Comparison of ENCODE assay signal across 8 mouse cellular contexts in the genomic region with DNA sequence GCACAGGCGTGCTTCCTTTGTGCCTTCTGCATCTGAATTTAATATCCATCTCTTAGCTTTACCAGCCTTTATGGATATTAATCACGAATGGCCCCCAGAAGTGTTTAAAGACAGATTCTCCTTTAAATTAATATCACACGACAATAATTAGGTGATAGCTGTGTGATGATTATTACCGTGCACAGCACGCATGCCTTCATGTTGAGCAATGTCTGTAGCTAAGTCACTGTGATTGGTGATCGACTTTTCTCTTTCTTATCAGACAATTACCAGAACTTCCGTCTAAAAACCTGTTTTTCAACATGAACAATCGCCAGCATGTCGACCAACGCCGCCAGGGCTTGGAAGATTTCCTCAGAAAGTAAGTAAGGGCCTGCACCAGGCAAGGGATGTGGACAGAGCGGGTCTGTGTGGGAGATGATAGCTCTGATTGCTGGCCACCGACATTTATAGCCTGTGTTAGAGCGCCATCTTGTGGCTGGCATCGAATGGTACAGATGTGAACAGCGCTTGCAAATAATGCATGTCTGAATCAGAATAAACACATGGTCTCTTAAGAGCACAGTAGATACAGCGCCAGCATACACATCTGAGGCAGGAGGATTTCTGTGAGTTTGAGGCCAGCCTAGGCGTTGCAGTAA. TPM values are rescaled to one million over a fixed set of nuclear protein-coding genes. Genes with fewer than 3 reads are reported as not detected.
DNase-seq lines count a peak whose midpoint lies in the region; ATAC-seq and TF ChIP-seq lines count a peak whose summit lies in the region.

No protein-coding gene starts in this region.

- H3K9ac ChIP-seq in forebrain, embryonic 12.5 days, result no peak overlapping the region
- no peak overlapping the region for H3K9ac ChIP-seq in liver, embryonic 14.5 days (replicated peaks)
- no peak overlapping the region for H3K9ac ChIP-seq in neural tube, embryonic 13.5 days
- H3K9ac ChIP-seq in stomach, postnatal 0 days (ENCODE audit: low read length), result no peak overlapping the region

- no peak for TF ChIP-seq EP300 in liver, embryonic 14.5 days (IDR thresholded peaks at IDR 0.05; ENCODE audit: low read depth)
- TF ChIP-seq EP300 in stomach, postnatal 0 days (optimal IDR thresholded peaks at IDR 0.05), result no peak

- WGBS in forebrain, embryonic 12.5 days, result 35% methylated on average over 18 of the region's 18 CpGs
- 17% methylated on average over 18 of the region's 18 CpGs for WGBS in liver, embryonic 14.5 days (ENCODE audit: insufficient replicate concordance)
- 30% methylated on average over 18 of the region's 18 CpGs for WGBS in neural tube, embryonic 13.5 days
- WGBS in stomach, postnatal 0 days, result 23% methylated on average over 18 of the region's 18 CpGs

- DNase-seq in c-Kit-positive CD71-positive TER-119-negative erythroid progenitor cells, embryonic 14.5 days (ENCODE audit: low read depth), result peak; percentile 54
- peak; percentile 85 to 91 for DNase-seq in heart, postnatal 10 days
- peak; percentile 68 to 91 for DNase-seq in kidney, postnatal 36 days
- DNase-seq in liver, embryonic 14.5 days (ENCODE audit: low read depth in 3 of 3, low spot score in 3 of 3), result peak; percentile 47 to 53 (median 50)
- peak; percentile 87 for DNase-seq in stomach, postnatal 0 days (ENCODE audit: low spot score)

- no peaks in the 10 kb centered on the region for H3K9me3 ChIP-seq in E14TG2a.4 (ENCODE audit: low read length)
- H3K9me3 ChIP-seq in forebrain, embryonic 12.5 days, result no peaks in the 10 kb centered on the region
- no peaks in the 10 kb centered on the region for H3K9me3 ChIP-seq in liver, embryonic 14.5 days (ENCODE audit: control insufficient read depth, low read length)
- no peaks in the 10 kb centered on the region for H3K9me3 ChIP-seq in neural tube, embryonic 13.5 days
- no peaks in the 10 kb centered on the region for H3K9me3 ChIP-seq in stomach, postnatal 0 days (ENCODE audit: control insufficient read depth, low read length)

- peaks cover 7% of the 10 kb centered on the region for H3K4me1 ChIP-seq in E14TG2a.4 (replicated peaks; ENCODE audit: low read depth, low read length)
- peaks cover 7% of the 10 kb centered on the region for H3K4me1 ChIP-seq in forebrain, embryonic 12.5 days
- H3K4me1 ChIP-seq in liver, embryonic 14.5 days (replicated peaks; ENCODE audit: control insufficient read depth in 2 of 2, insufficient read depth in 2 of 2, low read length in 1 of 2), result no peaks in the 10 kb centered on the region
- peaks cover 24% of the 10 kb centered on the region for H3K4me1 ChIP-seq in neural tube, embryonic 13.5 days (replicated peaks)
- no peaks in the 10 kb centered on the region for H3K4me1 ChIP-seq in stomach, postnatal 0 days (replicated peaks; ENCODE audit: control insufficient read depth, insufficient read depth)

- H3K4me3 ChIP-seq in E14TG2a.4 (replicated peaks; ENCODE audit: low read length), result no peak overlapping the region
- H3K4me3 ChIP-seq in forebrain, embryonic 12.5 days (replicated peaks), result no peak overlapping the region
- no peak overlapping the region for H3K4me3 ChIP-seq in liver, embryonic 14.5 days (ENCODE audit: insufficient read depth in 1 of 2, low read depth in 2 of 2, low read length in 2 of 2)
- H3K4me3 ChIP-seq in neural tube, embryonic 13.5 days, result no peak overlapping the region
- no peak overlapping the region for H3K4me3 ChIP-seq in stomach, postnatal 0 days (ENCODE audit: low read depth, low read length)

- H3K4me2 ChIP-seq in forebrain, embryonic 12.5 days, result no peak overlapping the region
- H3K4me2 ChIP-seq in liver, embryonic 14.5 days (ENCODE audit: low read depth), result no peak overlapping the region
- no peak overlapping the region for H3K4me2 ChIP-seq in neural tube, embryonic 13.5 days
- no peak overlapping the region for H3K4me2 ChIP-seq in stomach, postnatal 0 days (replicated peaks; ENCODE audit: low read depth)

- peaks cover 87% of the 10 kb centered on the region for H3K36me3 ChIP-seq in E14TG2a.4 (ENCODE audit: insufficient read depth, low read length)
- H3K36me3 ChIP-seq in forebrain, embryonic 12.5 days (replicated peaks), result 0 out of 2 replicates have a peak, but pooled peaks cover 7% of the 10 kb centered on the region
- no peaks in the 10 kb centered on the region for H3K36me3 ChIP-seq in liver, embryonic 14.5 days (replicated peaks; ENCODE audit: control insufficient read depth, insufficient read depth, low read depth)
- no peaks in the 10 kb centered on the region for H3K36me3 ChIP-seq in neural tube, embryonic 13.5 days
- H3K36me3 ChIP-seq in stomach, postnatal 0 days (ENCODE audit: control insufficient read depth, insufficient read depth, low read length), result no peaks in the 10 kb centered on the region

- no peaks in the 10 kb centered on the region for H3K27me3 ChIP-seq in E14TG2a.4 (ENCODE audit: insufficient read depth, low read length)
- no peaks in the 10 kb centered on the region for H3K27me3 ChIP-seq in forebrain, embryonic 12.5 days
- H3K27me3 ChIP-seq in liver, embryonic 14.5 days (ENCODE audit: control insufficient read depth, insufficient read depth, low read length), result no peaks in the 10 kb centered on the region
- H3K27me3 ChIP-seq in neural tube, embryonic 13.5 days, result no peaks in the 10 kb centered on the region
- H3K27me3 ChIP-seq in stomach, postnatal 0 days (ENCODE audit: control insufficient read depth, insufficient read depth, low read length), result no peaks in the 10 kb centered on the region

- intact Hi-C loops in heart, postnatal 10 days (cut with DNase I), result loop anchor here (1.0 kb wide), 2 partner anchors 196 to 371 kb away; no protein-coding TSS in a partner anchor

- ATAC-seq in forebrain, embryonic 12.5 days (ENCODE audit: low FRiP score), result peak; percentile 83
- peak; percentile 41; the same call in 1 of the 2 replicates for ATAC-seq in liver, embryonic 14.5 days (ENCODE audit: insufficient read depth)
- ATAC-seq in neural tube, embryonic 13.5 days (ENCODE audit: low read depth), result peak; percentile 86
- ATAC-seq in stomach, postnatal 0 days (ENCODE audit: low FRiP score, low TSS enrichment), result peak; percentile 87

- H3K27ac ChIP-seq in forebrain, embryonic 12.5 days, result no peak overlapping the region
- H3K27ac ChIP-seq in liver, embryonic 14.5 days, result no peak overlapping the region
- H3K27ac ChIP-seq in neural tube, embryonic 13.5 days (replicated peaks), result peak overlapping the region; percentile 73
- H3K27ac ChIP-seq in stomach, postnatal 0 days (replicated peaks), result no peak overlapping the region

- peak; percentile 70 for TF ChIP-seq CTCF in E14TG2a.4 (conservative IDR thresholded peaks at IDR 0.05; ENCODE audit: low read length)
- TF ChIP-seq CTCF in liver, embryonic 14.5 days (IDR thresholded peaks at IDR 0.05; ENCODE audit: low read depth), result peak; percentile 91
- TF ChIP-seq CTCF in stomach, postnatal 0 days (IDR thresholded peaks at IDR 0.05; ENCODE audit: low read depth), result peak; percentile 95

RNA-seq across cellular contexts. Expression of gene Snx10, which starts 56.5 kb away (rescaled TPM):
- 39.8 and 40.2 TPM in 2 replicates for polyA plus RNA-seq in forebrain, embryonic 12.5 days (2016; fragmentation: Nextera tagmentation; extraction: Ambion mirVana)
- 10 to 100 TPM; 10.8 to 14.7 TPM for total RNA-seq in heart, postnatal 10 days (2021)
- polyA plus RNA-seq in liver, embryonic 14.5 days (2012; rRNA removed), result 1.2 and 2.0 TPM in 2 replicates
- polyA plus RNA-seq in liver, embryonic 14.5 days (2014; fragmentation: Nextera tagmentation; extraction: Ambion mirVana), result 6.4 and 6.7 TPM in 2 replicates
- polyA plus RNA-seq in neural tube, embryonic 13.5 days (2015; fragmentation: Nextera tagmentation; extraction: Ambion mirVana), result 49.4 and 54.8 TPM in 2 replicates
- 16.9 and 17.4 TPM in 2 replicates for polyA plus RNA-seq in stomach, postnatal 0 days (2015; fragmentation: Nextera tagmentation; extraction: Ambion mirVana)
